Mouse (Mus musculus) left cerebral cortex, adult 2 months (tissue): Measurements from ENCODE around the gene Msl1. TPM values are rescaled to one million over a fixed set of nuclear protein-coding genes. Genes with fewer than 3 reads are reported as not detected.
"Not testable (repeated sequence)": the region's sequence is repeated elsewhere in the genome, so short reads cannot be mapped to it uniquely, and the experiment has no call there.

Experiments used
- DNase-seq, 2 experiments: peaks; one replicate each; pipeline ENCODE4 v3.0.0; 2021 to 2022; ENCODE audit warnings: low spot score in 2 of 2, mixed read lengths in 1 of 2; ENCODE audit errors: extremely low spot score in 1 of 2
- H3K27ac ChIP-seq: fragments of 200-600 bp; 2 replicates; pipeline ENCODE4 v1.8.1; 2022
- H3K4me3 ChIP-seq: fragments of 200-600 bp; 2 replicates; pipeline ENCODE4 v1.8.1; 2022
- CTCF ChIP-seq: fragments of 200-600 bp; IDR thresholded peaks from 2 replicates; pipeline ENCODE4 v1.8.1; 2022; ENCODE audit warnings: antibody characterized with exemption, mild to moderate bottlenecking, moderate library complexity
- intact Hi-C: fragments of 180-260 bp; cut with DNase I; formaldehyde crosslinking; loops from one replicate; pipeline ENCODE4 v1.15.1; 2025
- total RNA-seq, 2 experiments: library from RNA; stranded (reverse); gene quantifications; 2 replicates each; pipeline ENCODE4 v1.2.3; 2021

Gene Msl1
- total RNA-seq, 2 experiments from 2014 or later = 178 to 192 TPM

GRCm38 (mm10) chr11:98809457-98810290 lies 14.4 kb downstream of the Msl1 start:
- intact Hi-C loops = no loop called here
- H3K4me3 ChIP-seq = peak overlapping the region; percentile 74
- no peak; the same call in 1 of the 2 replicates for TF ChIP-seq CTCF
- H3K27ac ChIP-seq = peak overlapping the region; percentile 91
- peak; percentile 98 to 99 for DNase-seq

GRCm38 (mm10) chr11:98810686-98811085 lies 15.4 kb downstream of the Msl1 start:
- DNase-seq = no peak
- intact Hi-C loops = no loop called here
- no peak for TF ChIP-seq CTCF
- Histone ChIP-seq H3K27ac (peak overlapping the region; percentile 91), H3K4me3 (peak overlapping the region; percentile 74)

DNA sequence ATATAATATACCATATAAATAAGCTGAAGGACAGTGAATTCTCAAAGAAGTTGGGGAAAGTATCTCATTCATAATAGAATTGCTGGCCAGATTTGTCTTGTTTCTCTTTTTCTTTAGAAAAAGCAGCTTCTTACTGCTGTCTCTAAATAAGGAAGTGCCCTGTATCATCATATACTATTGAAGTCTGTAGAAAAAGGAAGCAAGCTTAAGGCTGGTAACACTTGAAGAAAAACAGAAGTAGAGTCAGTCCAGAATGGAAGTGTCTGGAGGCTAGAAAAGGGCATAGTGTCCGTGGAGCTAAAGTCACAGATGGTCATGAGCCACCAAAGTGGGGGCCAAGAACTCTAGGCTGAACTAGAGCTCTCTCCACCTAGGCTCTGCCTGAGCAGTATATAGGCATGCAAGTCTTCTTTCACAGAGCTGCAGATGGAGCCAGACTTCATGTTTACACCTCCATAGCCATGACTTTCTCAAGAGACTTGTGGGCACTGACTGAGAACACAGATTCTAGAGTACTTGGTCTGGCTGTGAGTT lies 21.5 kb downstream of the Msl1 start:
- intact Hi-C loops = no loop called here
- no peak for TF ChIP-seq CTCF
- Histone ChIP-seq H3K4me3 (no peak overlapping the region), H3K27ac (no peak overlapping the region)
- no peak for DNase-seq

DNA sequence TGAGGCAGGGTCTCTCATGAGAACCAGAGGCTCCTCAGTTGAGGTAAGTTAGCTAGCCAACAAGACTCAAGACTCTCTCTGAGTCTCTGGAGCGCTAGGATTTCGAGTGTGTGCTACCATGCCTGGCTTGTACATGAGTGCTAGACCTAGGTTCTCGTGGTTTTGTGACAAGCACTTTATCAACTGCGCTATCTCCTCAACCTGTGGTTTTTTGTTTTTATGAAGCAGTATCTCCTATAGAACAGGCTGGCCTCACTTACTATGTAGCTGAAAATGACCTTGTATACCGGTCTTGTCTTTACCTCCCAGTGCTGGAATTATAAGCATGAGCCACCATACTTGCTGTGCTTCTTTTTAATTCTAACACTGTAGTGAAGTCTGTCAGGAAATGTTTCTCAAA lies 25.7 kb downstream of the Msl1 start:
- no peak for TF ChIP-seq CTCF
- intact Hi-C loops = no loop called here
- no peak for DNase-seq
- Histone ChIP-seq H3K4me3 (no peak overlapping the region), H3K27ac (no peak overlapping the region)

DNA sequence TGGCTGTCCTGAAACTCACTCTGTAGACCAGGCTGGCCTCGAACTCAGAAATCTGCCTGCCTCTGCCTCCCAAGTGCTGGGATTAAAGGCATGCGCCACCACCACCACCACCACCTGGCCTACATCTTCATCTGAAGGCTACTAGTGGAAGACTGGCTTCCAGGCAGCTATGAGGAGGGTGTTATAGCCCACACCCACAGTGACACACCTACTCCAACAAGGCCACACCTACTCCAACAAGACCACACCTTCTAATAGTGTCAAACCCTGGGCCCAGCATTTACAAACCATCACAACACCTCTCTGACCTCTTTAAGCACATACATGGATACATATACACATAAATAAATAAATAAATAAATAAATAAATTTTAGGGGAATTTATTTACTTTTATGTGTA lies 30.8 kb downstream of the Msl1 start:
- intact Hi-C loops, H3K4me3 ChIP-seq, H3K27ac ChIP-seq, DNase-seq: not testable (repeated sequence)

DNA sequence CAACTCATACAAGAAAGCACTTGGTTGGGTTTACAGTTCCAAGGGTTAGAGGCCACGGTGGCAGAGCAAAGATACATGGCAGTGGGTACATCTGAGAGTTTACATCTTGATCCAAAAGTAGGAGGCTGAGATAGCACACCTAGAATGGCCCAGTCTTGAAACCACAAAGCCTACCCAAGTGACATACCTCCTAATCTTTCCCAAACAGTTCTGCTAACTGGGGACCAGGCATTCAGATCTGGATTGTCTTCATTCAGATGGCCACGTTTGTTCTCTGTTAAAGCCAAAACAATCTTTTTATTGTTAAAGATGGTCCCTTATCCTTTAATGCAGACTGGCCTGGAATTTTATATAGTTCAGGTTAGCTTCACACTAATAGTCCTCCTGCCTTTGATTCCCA lies 32.6 kb downstream of the Msl1 start:
- no peak for DNase-seq
- no peak overlapping the region for H3K4me3 ChIP-seq
- no peak for TF ChIP-seq CTCF
- intact Hi-C loops = loop anchor here (2.0 kb wide), 1 partner anchor 127 kb away; the partner anchor contains the start of gene Csf3
- H3K27ac ChIP-seq = no peak overlapping the region

GRCm38 (mm10) chr11:98829091-98829775 lies 33.9 kb downstream of the Msl1 start:
- TF ChIP-seq CTCF = peak; percentile 84
- H3K27ac ChIP-seq = peak overlapping the region; percentile 69
- intact Hi-C loops = loop anchor here (2.0 kb wide), 1 partner anchor 128 kb away; the partner anchor contains the start of gene Csf3

DNA sequence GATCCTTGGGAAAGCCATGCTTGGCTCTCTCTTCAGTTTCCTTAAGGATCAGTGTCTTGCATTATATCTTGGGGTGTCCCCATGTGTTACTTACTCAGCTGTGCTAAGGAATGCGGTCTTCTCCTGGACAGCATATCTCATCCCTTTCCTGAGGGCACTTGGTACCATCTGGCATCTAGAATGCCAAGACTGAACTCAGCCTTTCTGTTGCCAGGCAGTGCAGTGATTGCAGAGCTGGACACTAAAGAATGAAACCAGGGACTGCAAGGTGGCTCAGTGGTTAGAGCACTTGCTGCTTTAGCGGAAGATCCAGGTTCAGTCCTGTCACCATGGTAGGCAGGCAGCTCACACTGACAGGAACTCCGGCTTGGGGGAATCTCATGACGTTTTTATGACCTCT lies 34.6 kb downstream of the Msl1 start:
- intact Hi-C loops = loop anchor here (2.0 kb wide), 1 partner anchor 129 kb away; the partner anchor contains the start of gene Csf3
- Histone ChIP-seq H3K4me3 (no peak overlapping the region), H3K27ac (peak overlapping the region; percentile 69)

More at GRCm38 (mm10) chr11:98829091-98829775, 33.9 kb downstream of the Msl1 start:
- no peak overlapping the region for H3K4me3 ChIP-seq
- no peak for DNase-seq

DNA sequence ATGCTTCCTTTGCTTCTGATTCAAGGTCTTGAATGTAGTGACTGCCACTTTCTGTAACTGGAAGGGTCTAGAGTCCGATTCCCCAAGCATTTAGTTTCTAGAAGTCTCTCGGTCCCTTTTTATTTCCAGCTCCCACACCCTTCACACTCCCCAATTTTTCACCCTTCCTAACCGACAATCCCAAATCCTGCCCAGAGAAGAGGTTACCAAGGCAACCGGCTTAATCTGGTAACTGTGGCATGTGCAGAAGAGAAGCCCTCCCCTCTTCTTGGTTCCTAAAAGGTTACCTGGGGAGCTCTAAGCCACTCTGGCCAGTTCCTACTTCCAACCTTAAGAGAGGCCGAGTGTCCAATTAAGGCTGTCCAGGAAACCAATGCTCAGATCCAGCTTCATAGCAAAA lies 40.0 kb downstream of the Msl1 start:
- intact Hi-C loops = loop anchor here (5.0 kb wide), 1 partner anchor 38 kb away; the partner anchor contains the start of gene Msl1
- DNase-seq = no peak
- Histone ChIP-seq H3K4me3 (no peak overlapping the region), H3K27ac (peak overlapping the region; percentile 60)
- no peak for TF ChIP-seq CTCF

More for the DNA sequence above, 34.6 kb downstream of the Msl1 start:
- DNase-seq = no peak
- no peak for TF ChIP-seq CTCF

- H3K4me3 ChIP-seq = no peak overlapping the region
- no peak for TF ChIP-seq CTCF
- intact Hi-C loops = loop anchor here (5.0 kb wide), 1 partner anchor 38 kb away; the partner anchor contains the start of gene Msl1
- DNase-seq = no peak
- no peak overlapping the region; the same call in 1 of the 2 replicates for H3K27ac ChIP-seq
Observed at GRCm38 (mm10) chr11:98835725-98836124, 40.4 kb downstream of the Msl1 start.

DNA sequence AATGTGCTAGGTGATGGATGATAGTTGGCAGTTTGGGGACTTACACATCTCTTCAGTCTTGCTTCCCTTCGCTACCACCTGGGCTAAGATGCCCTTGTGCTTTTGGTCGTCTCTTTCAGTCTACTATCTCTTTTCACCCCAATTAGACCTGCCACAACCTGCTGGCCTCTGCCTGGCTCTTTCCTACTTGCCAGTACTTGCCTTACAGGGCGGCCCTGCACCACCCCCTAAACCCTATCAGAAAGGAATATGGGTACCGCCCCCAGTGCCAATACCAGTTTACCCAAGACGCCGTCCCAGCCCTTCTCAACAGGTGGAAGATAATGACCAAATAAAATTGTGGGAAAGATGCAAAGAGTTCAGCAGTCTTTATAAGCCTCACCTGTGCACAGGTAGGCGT lies 40.8 kb downstream of the Msl1 start:
- no peak for TF ChIP-seq CTCF
- Histone ChIP-seq H3K4me3 (peak overlapping the region; percentile 88), H3K27ac (peak overlapping the region; percentile 94; the same call in 1 of the 2 replicates)
- intact Hi-C loops = loop anchor here (5.0 kb wide), 1 partner anchor 39 kb away; the partner anchor contains the start of gene Msl1
- no peak for DNase-seq
